Mouse (Mus musculus): Measurements from ENCODE around the gene Cib2. TPM values are rescaled to one million over a fixed set of nuclear protein-coding genes. Genes with fewer than 3 reads are reported as not detected.

The Cib2 gene
- total and polyA plus RNA-seq, 3 experiments, result 7.3 to 9.0 TPM; not detected in 1

GRCm38 (mm10) chr9:54536236-54536635 lies 23.8 kb downstream of the Cib2 start:
- no peaks in the 10 kb centered on the region for H3K36me3 ChIP-seq (ENCODE audit: control insufficient read depth in 1 of 2, insufficient read depth in 2 of 2, low read length in 2 of 2)
- peaks cover 2 to 7% of the 10 kb centered on the region in 2 experiments for H3K27me3 ChIP-seq (ENCODE audit: control insufficient read depth in 1 of 2, insufficient read depth in 2 of 2, low read length in 2 of 2)
- no peaks in the 10 kb centered on the region for H3K79me2 ChIP-seq (ENCODE audit: control insufficient read depth, insufficient read depth, low read length, poor library complexity)
- DNase-seq (ENCODE audit: low read depth, low spot score), result no peak
- no peak overlapping the region for H3K4me3 ChIP-seq (ENCODE audit: control insufficient read depth in 1 of 2, insufficient read depth in 1 of 2, low read depth in 2 of 2, low read length in 2 of 2)
- TF ChIP-seq USF2 (IDR thresholded peaks at IDR 0.05; ENCODE audit: borderline replicate concordance in 1 of 2, insufficient read depth in 1 of 2, low read depth in 1 of 2, low read length in 2 of 2) (no peak), KAT2A (conservative IDR thresholded peaks at IDR 0.05; ENCODE audit: low read depth, low read length) (no peak), POLR2AphosphoS5 (IDR thresholded peaks at IDR 0.05; ENCODE audit: borderline replicate concordance, low read depth, low read length) (no peak), GABPA (IDR thresholded peaks at IDR 0.05; ENCODE audit: low read depth, low read length) (no peak), ZC3H11A (IDR thresholded peaks at IDR 0.05; ENCODE audit: low read depth, low read length) (no peak), E2F4 (IDR thresholded peaks at IDR 0.05; ENCODE audit: borderline replicate concordance, low read depth, low read length) (no peak)
- no peaks in the 10 kb centered on the region for H3K9me3 ChIP-seq (replicated peaks; ENCODE audit: insufficient read depth, low read length)
- no peak overlapping the region for H3K9ac ChIP-seq (ENCODE audit: control insufficient read depth, low read depth, low read length, poor library complexity, severe bottlenecking)
- H3K27ac ChIP-seq (ENCODE audit: control insufficient read depth, low read depth, low read length), result no peak overlapping the region
- no peaks in the 10 kb centered on the region for H3K4me1 ChIP-seq (ENCODE audit: control insufficient read depth in 1 of 2, insufficient read depth in 2 of 2, low read length in 2 of 2)

- TF ChIP-seq TCF12 (IDR thresholded peaks at IDR 0.05; ENCODE audit: low read depth, low read length) (no peak), EP300 (IDR thresholded peaks at IDR 0.05; ENCODE audit: low read depth in 1 of 2, low read length in 2 of 2) (no peak), MAZ (IDR thresholded peaks at IDR 0.05; ENCODE audit: low read depth, low read length) (no peak), TAL1 (IDR thresholded peaks at IDR 0.05; ENCODE audit: low read length) (no peak), GABPA (IDR thresholded peaks at IDR 0.05; ENCODE audit: low read depth, low read length) (no peak), ZC3H11A (IDR thresholded peaks at IDR 0.05; ENCODE audit: low read depth, low read length) (no peak), POLR2AphosphoS5 (IDR thresholded peaks at IDR 0.05; ENCODE audit: borderline replicate concordance, low read depth, low read length) (no peak), POLR2A (IDR thresholded peaks at IDR 0.05; ENCODE audit: control insufficient read depth in 1 of 2, insufficient read depth in 1 of 2, low read depth in 1 of 2, low read length in 2 of 2, poor library complexity in 1 of 2) (no peak), RCOR1 (IDR thresholded peaks at IDR 0.05; ENCODE audit: low read depth, low read length) (no peak), TBP (IDR thresholded peaks at IDR 0.05; ENCODE audit: low read depth, low read length) (no peak), MAFK (IDR thresholded peaks at IDR 0.05; ENCODE audit: borderline replicate concordance, low read depth, low read length) (no peak), MYC (IDR thresholded peaks at IDR 0.05; ENCODE audit: low read depth, low read length) (no peak), CHD2 (IDR thresholded peaks at IDR 0.05; ENCODE audit: low read length) (no peak)
- Histone ChIP-seq H3K9ac (ENCODE audit: control insufficient read depth, low read depth, low read length, poor library complexity, severe bottlenecking) (no peak overlapping the region), H3K4me1 (ENCODE audit: control insufficient read depth in 1 of 2, insufficient read depth in 2 of 2, low read length in 2 of 2) (no peaks in the 10 kb centered on the region), H3K4me3 (ENCODE audit: control insufficient read depth in 1 of 2, insufficient read depth in 1 of 2, low read depth in 2 of 2, low read length in 2 of 2) (no peak overlapping the region), H3K27ac (ENCODE audit: control insufficient read depth, low read depth, low read length) (no peak overlapping the region), H3K9me3 (replicated peaks; ENCODE audit: insufficient read depth, low read length) (no peaks in the 10 kb centered on the region), H3K36me3 (ENCODE audit: control insufficient read depth in 1 of 2, insufficient read depth in 2 of 2, low read length in 2 of 2) (no peaks in the 10 kb centered on the region), H3K79me2 (ENCODE audit: control insufficient read depth, insufficient read depth, low read length, poor library complexity) (no peaks in the 10 kb centered on the region), H3K27me3 (ENCODE audit: control insufficient read depth in 1 of 2, insufficient read depth in 2 of 2, low read length in 2 of 2) (peaks cover 2 to 7% of the 10 kb centered on the region in 2 experiments)
- peak; percentile 12 for DNase-seq (ENCODE audit: low read depth, low spot score)
Observed at GRCm38 (mm10) chr9:54533975-54534374, 26.0 kb downstream of the Cib2 start.

Data from MEL (cell line).